Mouse (Mus musculus) intestine, embryonic 14.5 days (tissue): ENCODE measurements around the gene Slc9a8. TPM values are rescaled to one million over a fixed set of nuclear protein-coding genes. Genes with fewer than 3 reads are reported as not detected.

Experiments used
- ATAC-seq: fragments of 200-750 bp; cut with Nextera tagmentation; replicated peaks from 2 replicates; pipeline ENCODE4 v1.8.0; 2017; ENCODE audit warnings: low read depth, moderate number of reproducible peaks, moderate TSS enrichment, moderate library complexity; ENCODE audit not compliant: low FRiP score, low TSS enrichment
- DNase-seq: peaks from one replicate; pipeline ENCODE4 v3.0.0-alpha.2; 2018; ENCODE audit warnings: low spot score
- H3K27ac ChIP-seq: fragments of 300-500 bp; sonication (generic); 2 replicates; pipeline ENCODE4 v1.5.1; 2014; ENCODE audit warnings: low read depth, mild to moderate bottlenecking, control low read depth
- H3K27me3 ChIP-seq: fragments of 300-500 bp; sonication (generic); replicated peaks from 2 replicates; pipeline ENCODE4 v1.6.1; 2014; ENCODE audit warnings: low read length, control low read depth; ENCODE audit not compliant: control insufficient read depth, insufficient read depth
- H3K36me3 ChIP-seq: fragments of 300-500 bp; sonication (generic); 2 replicates; pipeline ENCODE4 v1.6.1; 2014; ENCODE audit warnings: low read length, control low read depth; ENCODE audit not compliant: control insufficient read depth, insufficient read depth
- H3K4me1 ChIP-seq: fragments of 300-500 bp; sonication (generic); replicated peaks from 2 replicates; pipeline ENCODE4 v1.6.1; 2014; ENCODE audit warnings: low read length, control low read depth, mixed read lengths; ENCODE audit not compliant: control insufficient read depth, insufficient read depth
- H3K4me2 ChIP-seq: fragments of 300-500 bp; sonication (generic); 2 replicates; pipeline ENCODE4 v1.6.1; 2014; ENCODE audit warnings: low read length
- H3K4me3 ChIP-seq: fragments of 300-500 bp; sonication (generic); 2 replicates; pipeline ENCODE4 v1.5.1; 2014; ENCODE audit warnings: low read depth, low read length, control low read depth, mixed read lengths
- H3K9ac ChIP-seq: fragments of 300-500 bp; sonication (generic); 2 replicates; pipeline ENCODE4 v1.6.1; 2014; ENCODE audit warnings: mild to moderate bottlenecking, low read length
- H3K9me3 ChIP-seq: fragments of 300-500 bp; sonication (generic); 2 replicates; pipeline ENCODE4 v1.6.1; 2016; ENCODE audit warnings: low read length, control low read depth; ENCODE audit not compliant: control insufficient read depth
- WGBS: fragments of 180-500 bp; shearing (Covaris S2); extraction: QIAGEN DNeasy Blood & Tissue Kit; methylation state at CpG from one replicate; pipeline ENCODE4 v1.1.7; 2014; 5-methylcytosine and 5-hydroxymethylcytosine counted together
- polyA plus RNA-seq: library from polyadenylated mRNA; unstranded; fragments of >200 nt; fragmentation: Nextera tagmentation; extraction: Ambion mirVana; gene quantifications from 2 replicates; pipeline ENCODE4 v1.2.1, GENCODE M21; 2014

The Slc9a8 gene
- polyA plus RNA-seq, 1 experiment from 2014 or later: 21.0 TPM

DNA sequence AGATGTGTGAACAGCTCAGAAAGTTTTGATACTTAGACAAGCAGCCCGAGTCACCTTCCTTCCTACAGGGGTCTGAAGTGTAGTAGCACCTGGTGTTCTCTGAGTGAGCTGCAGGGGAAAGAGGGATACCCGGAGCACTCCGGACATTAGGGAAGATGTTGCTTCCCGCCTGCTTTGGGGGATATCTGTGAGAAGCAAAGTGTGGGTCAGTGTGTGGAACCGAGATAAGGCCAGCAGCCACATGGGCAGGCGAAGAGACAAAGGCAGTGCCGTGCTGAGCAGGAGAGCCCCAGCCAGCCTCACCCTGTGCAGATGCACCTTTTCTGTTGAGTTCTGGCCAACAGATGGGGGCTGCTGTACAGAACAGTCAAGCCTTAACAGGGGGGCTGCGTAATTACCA, 26.1 kb downstream of the Slc9a8 start:
- H3K27me3 ChIP-seq: no peaks in the 10 kb centered on the region
- no peak overlapping the region for H3K4me3 ChIP-seq
- no peak overlapping the region for H3K4me2 ChIP-seq
- ATAC-seq: no peak
- no peaks in the 10 kb centered on the region for H3K4me1 ChIP-seq
- 92% methylated on average over 8 of the region's 8 CpGs for WGBS
- no peak overlapping the region for H3K27ac ChIP-seq
- no peaks in the 10 kb centered on the region for H3K9me3 ChIP-seq
- no peak overlapping the region for H3K9ac ChIP-seq
- no peak for DNase-seq
- peaks cover 83% of the 10 kb centered on the region for H3K36me3 ChIP-seq

DNA sequence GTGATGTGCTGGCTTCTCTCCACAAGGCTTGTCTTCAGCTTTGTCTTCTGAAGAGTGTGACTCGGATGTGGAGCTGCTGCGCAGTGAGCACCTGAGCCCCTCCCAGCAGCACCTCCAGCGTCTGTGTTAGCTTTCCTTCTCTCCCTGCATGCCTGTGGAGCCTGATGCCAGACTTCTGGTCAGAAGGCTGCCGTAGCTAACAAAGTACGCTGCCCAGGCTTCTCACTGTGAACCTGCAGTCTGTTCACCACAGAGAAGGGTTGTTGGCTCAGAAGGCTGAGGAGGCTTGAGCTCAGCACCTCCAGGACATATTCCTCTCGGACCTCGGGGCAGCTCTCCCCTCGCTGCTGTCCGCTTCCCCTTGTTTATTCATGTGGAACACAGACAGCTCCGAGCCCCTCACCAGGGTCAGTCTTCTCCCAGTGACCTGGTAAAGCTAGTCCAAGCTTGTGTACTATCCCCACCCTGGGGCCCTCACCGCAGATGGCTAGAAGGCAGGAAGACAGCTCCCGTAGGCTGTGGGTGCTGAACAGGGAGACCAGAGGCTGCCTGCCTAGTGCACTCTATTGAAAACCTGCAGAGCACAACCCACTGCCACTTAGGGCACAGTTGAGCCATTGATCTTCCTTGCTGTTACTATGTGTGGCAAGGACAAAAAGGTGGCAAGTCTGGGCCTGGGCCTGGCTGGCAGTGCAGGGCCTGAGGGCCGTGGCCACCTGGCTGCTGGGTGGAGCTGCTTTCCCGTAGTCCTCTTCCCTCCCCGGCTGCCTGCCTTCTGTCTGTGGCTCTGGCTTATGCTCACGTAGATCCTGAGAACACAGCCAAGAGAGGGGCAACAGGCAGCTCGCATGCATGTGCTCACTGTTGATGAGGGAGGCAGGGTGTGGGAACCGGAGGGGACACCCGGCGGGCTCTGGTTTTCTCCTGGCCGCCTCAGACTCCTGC, 28.1 kb downstream of the Slc9a8 start:
- ATAC-seq: no peak
- H3K9ac ChIP-seq: no peak overlapping the region
- WGBS: 88% methylated on average over 21 of the region's 21 CpGs
- H3K4me1 ChIP-seq: no peaks in the 10 kb centered on the region
- no peak overlapping the region for H3K27ac ChIP-seq
- H3K4me2 ChIP-seq: no peak overlapping the region
- H3K27me3 ChIP-seq: no peaks in the 10 kb centered on the region
- no peaks in the 10 kb centered on the region for H3K9me3 ChIP-seq
- no peak overlapping the region for H3K4me3 ChIP-seq
- no peak for DNase-seq
- H3K36me3 ChIP-seq: peaks cover 82% of the 10 kb centered on the region

DNA sequence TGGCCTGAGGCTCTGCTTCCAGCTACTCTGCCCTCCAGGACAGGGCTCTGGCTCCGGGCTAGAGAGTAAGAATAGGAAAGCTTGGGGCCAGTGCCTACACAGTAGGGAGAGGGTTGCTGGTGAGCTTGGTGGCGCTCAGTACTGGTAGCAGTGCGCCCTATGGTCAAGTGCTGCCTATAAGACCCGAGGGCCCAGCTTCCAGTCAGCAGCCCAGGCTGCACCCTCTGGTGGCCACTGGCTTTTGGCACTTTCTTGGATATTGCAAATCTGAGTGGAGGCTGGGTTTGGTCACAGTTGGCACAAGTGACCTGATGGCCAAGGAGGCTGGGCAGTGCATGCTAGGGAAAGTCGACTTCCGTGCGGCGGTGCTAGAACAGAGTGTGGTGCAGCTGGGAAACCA, 29.1 kb downstream of the Slc9a8 start:
- DNase-seq (no peak), ATAC-seq (no peak)
- no peaks in the 10 kb centered on the region for H3K9me3 ChIP-seq
- no peak overlapping the region for H3K4me2 ChIP-seq
- H3K36me3 ChIP-seq: peaks cover 81% of the 10 kb centered on the region
- no peaks in the 10 kb centered on the region for H3K27me3 ChIP-seq
- 91% methylated on average over 8 of the region's 8 CpGs for WGBS
- no peak overlapping the region for H3K4me3 ChIP-seq
- H3K4me1 ChIP-seq: no peaks in the 10 kb centered on the region
- H3K27ac ChIP-seq: no peak overlapping the region
- H3K9ac ChIP-seq: no peak overlapping the region

DNA sequence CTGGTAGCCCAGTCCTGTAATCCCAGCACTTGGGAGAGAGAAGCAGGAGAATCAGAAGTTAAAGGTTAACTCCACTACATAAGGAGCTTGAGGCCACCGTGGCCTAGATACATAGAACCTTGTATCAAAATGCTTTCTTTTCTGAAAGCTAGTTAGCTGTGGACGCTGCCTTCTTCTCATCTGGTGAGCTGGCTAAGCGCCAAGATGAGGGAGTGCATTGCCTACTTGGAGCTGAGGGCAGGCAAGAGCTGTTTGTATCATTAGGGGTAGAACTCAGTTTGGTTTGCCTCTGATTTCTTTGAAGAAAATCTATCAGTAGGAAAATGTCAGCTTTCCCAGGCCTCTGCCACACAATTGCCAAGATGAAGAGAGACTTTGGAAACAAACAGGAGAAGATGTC, 32.3 kb downstream of the Slc9a8 start:
- Histone ChIP-seq H3K9ac (no peak overlapping the region), H3K4me3 (no peak overlapping the region), H3K4me2 (no peak overlapping the region), H3K27ac (no peak overlapping the region), H3K4me1 (no peaks in the 10 kb centered on the region), H3K27me3 (no peaks in the 10 kb centered on the region), H3K9me3 (no peaks in the 10 kb centered on the region), H3K36me3 (peaks cover 79% of the 10 kb centered on the region)
- DNase-seq (no peak), ATAC-seq (no peak)
- WGBS: 77% methylated on average over 3 of the region's 3 CpGs

DNA sequence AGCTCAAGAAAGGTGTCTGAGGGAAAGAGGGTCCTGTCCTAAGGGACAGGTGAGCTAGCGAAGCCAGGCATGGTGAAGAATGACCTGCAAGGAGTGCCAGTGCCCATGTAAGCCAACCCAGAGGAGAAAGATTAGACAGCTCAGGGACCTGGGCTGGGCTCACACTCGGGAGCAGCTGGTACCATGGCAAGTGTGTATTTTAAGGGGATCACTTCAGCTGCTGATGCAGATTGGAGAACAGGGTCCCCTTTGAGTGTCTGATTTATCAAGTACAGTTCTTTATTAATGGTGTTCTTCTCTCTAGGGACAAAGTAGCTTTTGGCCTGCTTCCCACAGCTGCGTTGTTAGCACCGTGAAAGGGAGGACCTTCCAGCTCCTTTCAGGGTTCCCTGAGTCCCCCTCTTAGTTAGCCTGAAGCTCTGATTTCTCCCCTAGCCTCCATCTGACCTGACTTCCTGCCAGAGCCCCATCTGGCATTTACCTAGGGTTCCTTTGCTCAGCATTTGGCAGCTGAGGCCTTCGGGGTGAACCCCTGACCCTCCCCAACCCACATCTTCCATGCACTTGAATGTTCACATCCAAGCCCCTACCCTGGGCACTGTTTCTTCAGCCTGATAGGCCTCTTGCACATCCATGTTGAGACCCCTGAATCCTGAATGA, 35.0 kb downstream of the Slc9a8 start:
- Histone ChIP-seq H3K27me3 (no peaks in the 10 kb centered on the region), H3K36me3 (peaks cover 74% of the 10 kb centered on the region), H3K9me3 (no peaks in the 10 kb centered on the region), H3K9ac (no peak overlapping the region), H3K4me3 (no peak overlapping the region), H3K4me2 (no peak overlapping the region), H3K4me1 (no peaks in the 10 kb centered on the region), H3K27ac (no peak overlapping the region)
- ATAC-seq (no peak), DNase-seq (no peak)
- 91% methylated on average over 5 of the region's 5 CpGs for WGBS

DNA sequence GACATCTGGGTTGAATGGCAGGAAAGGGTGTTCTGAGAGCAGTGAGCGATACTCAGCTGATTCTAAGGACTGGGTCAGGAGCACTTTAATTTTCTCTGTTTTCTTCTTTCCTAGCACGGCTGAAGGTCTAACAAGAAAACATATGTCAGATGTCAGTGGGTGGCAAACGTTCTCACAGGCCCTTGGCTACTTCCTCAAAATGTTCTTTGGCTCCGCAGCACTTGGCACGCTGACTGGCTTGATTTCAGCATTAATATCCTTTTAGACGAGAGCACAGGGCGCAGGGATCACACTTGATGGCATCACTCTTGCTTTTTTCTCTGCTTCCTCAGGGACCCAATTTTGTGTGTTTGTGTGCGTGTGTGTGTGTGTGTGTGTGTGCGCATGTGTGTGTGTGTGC, 35.7 kb downstream of the Slc9a8 start:
- no peaks in the 10 kb centered on the region for H3K9me3 ChIP-seq
- 88% methylated on average over 9 of the region's 9 CpGs for WGBS
- no peak for DNase-seq
- H3K36me3 ChIP-seq: peaks cover 78% of the 10 kb centered on the region
- H3K4me3 ChIP-seq: no peak overlapping the region
- no peaks in the 10 kb centered on the region for H3K27me3 ChIP-seq
- no peak for ATAC-seq
- no peak overlapping the region for H3K4me2 ChIP-seq
- no peak overlapping the region for H3K27ac ChIP-seq
- no peaks in the 10 kb centered on the region for H3K4me1 ChIP-seq
- no peak overlapping the region for H3K9ac ChIP-seq

DNA sequence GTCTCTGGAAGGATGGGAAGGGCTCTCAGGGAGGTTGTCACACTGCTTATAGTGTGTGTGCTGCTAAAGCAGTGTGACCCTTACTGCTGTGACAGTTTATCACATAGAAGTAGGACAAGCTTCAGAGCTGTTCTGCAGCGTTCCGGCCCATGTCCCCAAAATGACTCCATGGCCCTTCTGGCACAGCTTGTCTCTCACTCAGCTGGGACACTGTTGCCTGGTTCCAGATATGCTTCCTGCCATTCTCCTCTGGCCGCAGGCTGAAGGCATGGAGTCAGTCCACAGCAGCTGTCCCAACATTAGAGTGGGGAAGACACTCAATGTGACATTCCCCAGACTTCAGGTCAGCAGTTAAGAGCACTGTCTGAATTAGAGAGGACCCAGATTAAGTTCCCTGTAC, 37.0 kb downstream of the Slc9a8 start:
- ATAC-seq (no peak), DNase-seq (no peak)
- no peaks in the 10 kb centered on the region for H3K27me3 ChIP-seq
- WGBS: 96% methylated on average over 3 of the region's 3 CpGs
- H3K4me3 ChIP-seq: no peak overlapping the region
- H3K9me3 ChIP-seq: no peaks in the 10 kb centered on the region
- peaks cover 71% of the 10 kb centered on the region for H3K36me3 ChIP-seq
- H3K4me2 ChIP-seq: no peak overlapping the region
- no peak overlapping the region for H3K27ac ChIP-seq
- H3K9ac ChIP-seq: no peak overlapping the region
- no peaks in the 10 kb centered on the region for H3K4me1 ChIP-seq

DNA sequence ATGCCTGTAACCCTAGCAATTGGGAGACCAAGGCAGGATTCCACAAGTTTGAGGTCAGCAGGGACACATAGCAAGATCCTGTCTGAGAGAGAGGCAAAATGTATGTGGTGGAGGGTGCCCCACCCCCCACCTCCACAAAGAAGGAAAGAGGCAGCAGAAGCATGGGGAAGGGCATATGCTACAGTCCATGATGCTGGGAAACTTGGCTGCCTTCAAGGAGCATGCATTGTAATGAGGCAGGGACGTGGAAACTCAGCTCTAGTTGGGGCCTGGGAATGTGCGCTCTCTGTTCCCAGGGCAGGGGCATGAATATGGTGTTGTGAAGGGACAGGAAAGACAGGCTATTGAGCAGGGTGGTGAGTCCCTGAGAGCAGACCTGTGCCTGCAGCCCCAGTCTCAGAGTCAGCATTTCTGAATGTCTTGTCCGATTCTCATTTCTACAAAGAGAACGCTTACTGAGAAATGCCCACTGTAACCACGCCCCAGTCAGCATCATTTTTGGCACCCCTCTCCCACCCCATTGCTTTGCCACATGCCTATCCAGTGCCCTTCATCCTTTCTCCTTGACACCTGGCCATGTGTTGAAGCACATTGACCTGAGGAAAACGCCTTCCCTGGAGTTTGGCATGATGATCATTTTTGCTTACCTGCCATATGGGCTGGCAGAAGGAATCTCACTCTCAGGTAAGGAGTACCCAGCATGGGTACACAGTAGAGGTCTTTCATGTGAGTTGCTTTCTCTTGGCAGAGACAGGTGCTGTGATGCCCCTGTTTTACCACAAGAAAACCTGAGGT, 37.8 kb downstream of the Slc9a8 start:
- peaks cover 64% of the 10 kb centered on the region for H3K36me3 ChIP-seq
- WGBS: 94% methylated on average over 6 of the region's 6 CpGs
- ATAC-seq (no peak), DNase-seq (no peak)
- H3K9ac ChIP-seq: no peak overlapping the region
- H3K4me1 ChIP-seq: no peaks in the 10 kb centered on the region
- H3K4me2 ChIP-seq: no peak overlapping the region
- H3K27me3 ChIP-seq: no peaks in the 10 kb centered on the region
- H3K9me3 ChIP-seq: no peaks in the 10 kb centered on the region
- no peak overlapping the region for H3K27ac ChIP-seq
- no peak overlapping the region for H3K4me3 ChIP-seq
